Mouse (Mus musculus): ENCODE measurements around the gene Btbd35f19.
"Not testable (repeated sequence)": the region's sequence is repeated elsewhere in the genome, so short reads cannot be mapped to it uniquely, and the experiment has no call there.

Gene Btbd35f19

GRCm38 (mm10) chrX:31383818-31384217 is at the start of gene Btbd35f19:
TSS of gene Btbd35f19 (minus strand) at chrX:31383918.
- DNase-seq, result not testable (repeated sequence)

GRCm38 (mm10) chrX:31341924-31342323 is 41.8 kb downstream of the Btbd35f19 start:
- peak; percentile 7 for DNase-seq

- not testable (repeated sequence) for DNase-seq
These were observed 47.6 kb downstream of the Btbd35f19 start, which contains the start of gene Btbd35f26 for GRCm38 (mm10) chrX:31336154-31336553. TSS of gene Btbd35f26 (plus strand) at chrX:31336454.

Measured in kidney, adult 11 months (tissue).